Mouse (Mus musculus): ENCODE data around the gene Trpm3. TPM values are rescaled to one million over a fixed set of nuclear protein-coding genes. Genes with fewer than 3 reads are reported as not detected.

Gene Trpm3
- total and polyA plus RNA-seq, 2 experiments from 2014 or later, result 0.52 to 0.95 TPM

DNA sequence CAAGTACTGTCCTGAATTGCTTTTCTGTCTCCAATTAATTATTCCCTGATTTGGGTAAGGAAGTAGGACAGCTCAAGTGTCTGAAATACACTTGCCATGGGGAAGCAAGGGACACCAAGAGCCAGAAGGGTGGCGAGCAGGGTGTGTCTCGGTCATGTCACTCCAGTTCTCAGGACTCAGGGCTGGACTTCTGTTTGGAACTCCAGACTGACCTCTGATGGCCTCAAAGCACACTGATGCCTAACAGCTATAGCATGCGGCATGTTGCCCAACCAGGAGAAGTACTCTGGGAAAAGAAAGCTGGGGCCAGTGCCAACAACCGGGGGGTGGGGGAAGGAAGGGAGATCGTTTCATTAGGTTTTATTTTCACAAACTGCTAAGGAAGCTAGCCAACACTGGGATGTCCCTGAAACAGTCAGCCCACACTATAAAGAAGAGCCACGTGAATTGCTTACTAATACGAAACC is 791.6 kb downstream of the Trpm3 start:
- peak; percentile 60 for DNase-seq (ENCODE audit: low spot score)
- Histone ChIP-seq H3K4me3 (ENCODE audit: low read depth, low read length) (no peak overlapping the region), H3K27me3 (ENCODE audit: control insufficient read depth, insufficient read depth, low read length) (no peaks in the 10 kb centered on the region), H3K4me1 (ENCODE audit: control insufficient read depth, insufficient read depth) (peaks cover 18% of the 10 kb centered on the region), H3K4me2 (ENCODE audit: low read depth, low read length) (peak overlapping the region; percentile 21; the same call in 1 of the 2 replicates), H3K9ac (replicated peaks; ENCODE audit: low read depth, low read length) (no peak overlapping the region), H3K9me3 (replicated peaks; ENCODE audit: control insufficient read depth, low read length) (no peaks in the 10 kb centered on the region), H3K36me3 (replicated peaks; ENCODE audit: control insufficient read depth, insufficient read depth, low read length) (no peaks in the 10 kb centered on the region), H3K27ac (ENCODE audit: low read depth) (peak overlapping the region; percentile 51)
- WGBS, result 26% methylated on average over 7 of the region's 7 CpGs
- peak; percentile 88 for ATAC-seq (ENCODE audit: insufficient read depth, low read depth)
- no peak for TF ChIP-seq EP300 (IDR thresholded peaks at IDR 0.05; ENCODE audit: low read depth)

DNA sequence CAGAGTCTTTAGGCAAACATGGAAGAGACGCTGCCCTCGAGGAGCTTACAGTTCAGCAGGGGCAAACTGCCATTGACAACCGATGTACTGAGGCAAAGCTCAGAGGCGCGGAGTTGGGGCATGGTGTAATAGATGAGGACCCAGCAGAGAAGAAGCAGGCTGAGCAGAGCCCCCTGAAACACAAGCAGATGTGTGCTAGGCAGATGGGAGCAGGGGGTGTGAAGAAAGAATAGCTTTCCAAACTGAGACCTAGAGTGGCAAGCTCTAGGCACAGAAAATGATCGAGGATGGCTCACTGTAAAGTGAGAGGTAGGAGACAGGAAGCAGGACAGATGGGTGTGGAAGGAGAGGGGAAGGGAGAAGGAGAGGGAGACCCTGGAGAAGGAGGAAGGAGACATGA is 792.2 kb downstream of the Trpm3 start:
- no peak for DNase-seq (ENCODE audit: low spot score)
- Histone ChIP-seq H3K4me2 (ENCODE audit: low read depth, low read length) (0 out of 2 replicates have a peak overlapping the region, but pooled peaks have one; percentile 21), H3K9ac (replicated peaks; ENCODE audit: low read depth, low read length) (no peak overlapping the region), H3K27me3 (ENCODE audit: control insufficient read depth, insufficient read depth, low read length) (no peaks in the 10 kb centered on the region), H3K4me1 (ENCODE audit: control insufficient read depth, insufficient read depth) (peaks cover 18% of the 10 kb centered on the region), H3K36me3 (replicated peaks; ENCODE audit: control insufficient read depth, insufficient read depth, low read length) (no peaks in the 10 kb centered on the region), H3K9me3 (replicated peaks; ENCODE audit: control insufficient read depth, low read length) (no peaks in the 10 kb centered on the region), H3K27ac (ENCODE audit: low read depth) (no peak overlapping the region), H3K4me3 (ENCODE audit: low read depth, low read length) (no peak overlapping the region)
- no peak for ATAC-seq (ENCODE audit: insufficient read depth, low read depth)
- no peak for TF ChIP-seq EP300 (IDR thresholded peaks at IDR 0.05; ENCODE audit: low read depth)
- TF ChIP-seq CTCF (IDR thresholded peaks at IDR 0.05; ENCODE audit: low read depth), result no peak
- WGBS, result 81% methylated on average over 6 of the region's 6 CpGs

DNA sequence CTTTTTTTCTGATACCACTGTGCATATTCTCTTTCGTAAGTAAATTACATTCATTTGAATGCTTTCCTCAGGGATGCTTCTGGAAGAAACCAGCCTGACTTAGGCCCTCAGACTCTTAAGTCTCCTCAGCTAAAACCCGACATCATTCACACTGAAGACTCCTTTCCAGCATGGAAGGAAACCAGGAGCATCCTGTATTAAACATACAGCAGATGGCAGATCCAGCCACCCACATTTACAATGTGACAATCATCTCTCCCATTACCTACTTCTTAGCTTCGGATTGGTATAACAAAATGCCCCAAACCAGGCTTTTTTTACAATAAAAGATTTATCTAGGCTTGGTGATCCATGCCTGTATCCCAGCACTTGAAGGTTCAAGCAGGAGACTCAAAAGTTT is 796.2 kb downstream of the Trpm3 start:
- Histone ChIP-seq H3K4me3 (ENCODE audit: low read depth, low read length) (no peak overlapping the region), H3K4me2 (ENCODE audit: low read depth, low read length) (no peak overlapping the region), H3K4me1 (ENCODE audit: control insufficient read depth, insufficient read depth) (peaks cover 10% of the 10 kb centered on the region), H3K27ac (ENCODE audit: low read depth) (no peak overlapping the region), H3K9ac (replicated peaks; ENCODE audit: low read depth, low read length) (no peak overlapping the region), H3K9me3 (replicated peaks; ENCODE audit: control insufficient read depth, low read length) (no peaks in the 10 kb centered on the region), H3K36me3 (replicated peaks; ENCODE audit: control insufficient read depth, insufficient read depth, low read length) (no peaks in the 10 kb centered on the region), H3K27me3 (ENCODE audit: control insufficient read depth, insufficient read depth, low read length) (no peaks in the 10 kb centered on the region)
- DNase-seq (ENCODE audit: low spot score) (no peak), ATAC-seq (ENCODE audit: insufficient read depth, low read depth) (no peak)
- WGBS, result 73% methylated on average over 3 of the region's 3 CpGs
- TF ChIP-seq CTCF (IDR thresholded peaks at IDR 0.05; ENCODE audit: low read depth), result no peak
- TF ChIP-seq EP300 (IDR thresholded peaks at IDR 0.05; ENCODE audit: low read depth), result no peak

DNA sequence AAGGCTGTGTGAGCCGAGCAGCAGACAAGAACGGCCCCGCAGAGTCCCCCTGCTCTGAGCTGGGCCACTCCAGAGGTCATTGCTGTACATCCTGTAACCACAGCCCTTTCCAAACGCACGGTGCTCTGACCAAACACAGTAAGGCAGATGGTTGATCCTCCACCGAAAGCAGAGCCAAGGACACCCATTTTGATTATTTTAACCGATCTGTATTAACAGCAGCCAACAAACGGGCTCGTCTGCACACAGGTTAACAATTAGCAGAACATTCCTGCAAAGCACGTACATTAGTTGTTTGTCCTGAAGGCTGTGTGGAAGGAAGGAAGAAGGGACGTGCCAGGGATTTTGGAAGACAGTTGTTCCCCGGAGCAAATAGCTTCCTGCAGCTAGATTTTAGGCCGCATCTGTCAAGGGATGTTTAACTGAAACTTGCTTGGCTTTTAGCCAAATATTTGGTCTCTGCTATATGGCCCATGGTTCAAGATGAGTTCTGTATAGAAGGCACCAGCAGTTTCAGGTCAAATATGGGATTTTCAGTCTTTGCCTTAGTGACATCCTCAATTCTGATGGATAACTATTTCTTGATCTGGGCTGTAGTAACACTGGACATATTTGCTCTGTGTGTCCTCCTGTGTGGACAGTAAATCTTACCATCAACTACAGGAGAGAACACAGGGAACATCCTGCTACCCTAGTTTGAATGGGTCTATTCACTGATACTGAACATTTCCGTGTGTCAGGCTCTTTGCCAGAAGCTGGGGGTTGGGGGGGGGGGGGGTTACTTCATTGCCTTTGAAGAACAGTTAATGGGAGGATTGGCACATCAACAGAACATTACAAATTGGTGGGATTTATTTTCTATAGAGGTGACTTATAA is 800.2 kb downstream of the Trpm3 start:
- DNase-seq (ENCODE audit: low spot score), result no peak

DNA sequence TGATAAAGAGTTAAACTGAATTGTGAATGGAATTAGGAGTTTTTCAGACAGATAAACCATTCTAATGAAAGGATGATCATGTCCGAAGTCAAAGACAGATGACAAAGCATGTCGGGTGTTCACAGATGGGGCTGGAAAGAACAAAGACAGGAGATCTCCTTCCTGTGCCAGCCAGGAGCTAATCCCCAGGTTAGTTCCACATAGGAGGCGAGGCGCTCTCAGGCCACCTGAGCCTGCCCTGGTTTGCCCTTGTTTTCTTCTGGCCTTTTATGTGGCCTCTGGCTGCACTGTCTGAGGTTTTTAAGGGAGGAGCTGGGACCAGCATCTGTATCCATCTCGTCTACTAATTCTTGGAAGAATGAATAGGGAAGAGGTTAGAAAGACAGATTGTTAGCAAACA is 801.0 kb downstream of the Trpm3 start:
- Histone ChIP-seq H3K27ac (ENCODE audit: low read depth) (no peak overlapping the region), H3K9me3 (replicated peaks; ENCODE audit: control insufficient read depth, low read length) (no peaks in the 10 kb centered on the region), H3K36me3 (replicated peaks; ENCODE audit: control insufficient read depth, insufficient read depth, low read length) (no peaks in the 10 kb centered on the region), H3K4me3 (ENCODE audit: low read depth, low read length) (no peak overlapping the region), H3K27me3 (ENCODE audit: control insufficient read depth, insufficient read depth, low read length) (no peaks in the 10 kb centered on the region), H3K4me2 (ENCODE audit: low read depth, low read length) (no peak overlapping the region), H3K9ac (replicated peaks; ENCODE audit: low read depth, low read length) (no peak overlapping the region), H3K4me1 (ENCODE audit: control insufficient read depth, insufficient read depth) (no peaks in the 10 kb centered on the region)
- TF ChIP-seq CTCF (IDR thresholded peaks at IDR 0.05; ENCODE audit: low read depth) (no peak), EP300 (IDR thresholded peaks at IDR 0.05; ENCODE audit: low read depth) (no peak)
- DNase-seq (ENCODE audit: low spot score) (no peak), ATAC-seq (ENCODE audit: insufficient read depth, low read depth) (no peak)
- WGBS, result 65% methylated on average over 5 of the region's 5 CpGs

More for the DNA sequence above, 800.2 kb downstream of the Trpm3 start:
- H3K4me1 ChIP-seq (ENCODE audit: control insufficient read depth, insufficient read depth), result no peaks in the 10 kb centered on the region
- no peaks in the 10 kb centered on the region for H3K27me3 ChIP-seq (ENCODE audit: control insufficient read depth, insufficient read depth, low read length)
- ATAC-seq (ENCODE audit: insufficient read depth, low read depth), result no peak
- H3K9me3 ChIP-seq (replicated peaks; ENCODE audit: control insufficient read depth, low read length), result no peaks in the 10 kb centered on the region
- TF ChIP-seq EP300 (IDR thresholded peaks at IDR 0.05; ENCODE audit: low read depth) (no peak), CTCF (IDR thresholded peaks at IDR 0.05; ENCODE audit: low read depth) (no peak)
- 38% methylated on average over 14 of the region's 14 CpGs for WGBS
- no peak overlapping the region for H3K4me2 ChIP-seq (ENCODE audit: low read depth, low read length)
- H3K27ac ChIP-seq (ENCODE audit: low read depth), result peak overlapping the region; percentile 15; the same call in 1 of the 2 replicates
- H3K9ac ChIP-seq (replicated peaks; ENCODE audit: low read depth, low read length), result 0 out of 2 replicates have a peak overlapping the region, but pooled peaks have one; percentile 2
- no peak overlapping the region for H3K4me3 ChIP-seq (ENCODE audit: low read depth, low read length)
- no peaks in the 10 kb centered on the region for H3K36me3 ChIP-seq (replicated peaks; ENCODE audit: control insufficient read depth, insufficient read depth, low read length)
